Mouse (Mus musculus) layer of hippocampus, postnatal 14 days (tissue): ENCODE data around the gene Tcf7l2. TPM values are rescaled to one million over a fixed set of nuclear protein-coding genes. Genes with fewer than 3 reads are reported as not detected.

Experiments used
- DNase-seq, 2 experiments: peaks; one replicate each; pipeline ENCODE4 v3.0.0; 2021 to 2022; ENCODE audit warnings: low spot score in 2 of 2, mixed read lengths in 1 of 2
- total RNA-seq, 2 experiments: library from RNA; stranded (reverse); gene quantifications; 2 replicates each; pipeline ENCODE4 v1.2.3; 2021

The Tcf7l2 gene
- total RNA-seq, 2 experiments from 2014 or later, result 21.5 to 43.3 TPM

DNA sequence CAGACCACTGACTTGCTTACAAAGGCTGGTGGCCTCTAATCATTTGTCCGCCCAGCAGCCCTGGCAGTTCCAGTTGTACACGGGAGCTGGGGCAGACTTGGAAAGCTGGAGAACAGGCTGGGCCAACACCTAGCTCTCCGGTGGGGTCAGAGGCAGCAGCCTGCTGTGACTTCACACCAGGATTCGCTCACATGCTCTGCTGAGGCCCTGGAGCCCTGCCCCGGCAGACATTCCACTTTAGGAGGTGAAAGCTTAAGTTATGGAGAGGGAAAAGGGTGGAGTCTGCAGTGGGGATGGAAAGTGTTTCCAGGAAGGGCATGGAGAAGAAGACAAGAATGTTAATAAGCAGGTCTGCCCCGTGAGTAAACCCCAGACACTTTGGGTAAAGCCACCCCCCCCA is 19.2 kb upstream of the Tcf7l2 start:
- no peak for DNase-seq

DNA sequence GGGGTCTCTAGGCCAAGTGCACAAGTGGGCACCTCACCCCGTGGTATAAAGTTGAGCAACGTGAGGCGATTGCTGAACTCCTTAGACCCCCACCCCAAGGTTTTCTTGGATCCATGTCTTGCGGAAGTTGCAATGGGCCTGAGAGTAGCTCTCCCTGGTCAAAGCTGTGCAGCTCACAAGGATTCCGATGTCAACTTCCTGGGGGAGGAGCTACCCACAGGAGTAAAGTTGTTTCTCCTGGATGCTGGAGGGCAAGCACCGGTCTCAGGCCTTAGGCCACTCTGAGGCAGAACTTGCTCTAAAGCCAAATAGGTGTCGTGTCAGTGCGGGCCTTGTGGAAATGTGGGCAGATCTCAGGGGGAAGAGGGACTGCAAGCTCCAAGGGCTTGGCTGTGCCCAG is 12.2 kb upstream of the Tcf7l2 start:
- no peak for DNase-seq

DNA sequence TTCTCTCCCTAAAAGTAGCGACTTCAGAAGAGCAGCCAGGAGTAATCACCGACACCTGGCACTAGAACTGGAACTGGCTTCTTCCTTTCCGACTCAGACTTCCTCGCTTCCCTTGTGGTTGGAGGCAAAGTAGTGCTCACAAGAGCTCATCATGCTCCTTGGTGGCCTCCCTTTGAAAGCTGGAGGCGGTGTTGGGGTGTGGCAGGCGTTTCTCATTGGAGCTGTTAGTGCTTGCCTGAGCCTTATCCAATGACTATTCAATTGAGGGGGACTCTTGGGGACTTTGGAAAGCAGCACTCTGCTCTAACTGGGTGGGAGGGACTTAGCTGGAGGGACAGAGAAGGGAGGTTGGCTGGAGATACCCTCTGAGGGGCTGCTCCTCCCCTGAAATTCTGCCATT is 9.1 kb upstream of the Tcf7l2 start:
- DNase-seq, result no peak

DNA sequence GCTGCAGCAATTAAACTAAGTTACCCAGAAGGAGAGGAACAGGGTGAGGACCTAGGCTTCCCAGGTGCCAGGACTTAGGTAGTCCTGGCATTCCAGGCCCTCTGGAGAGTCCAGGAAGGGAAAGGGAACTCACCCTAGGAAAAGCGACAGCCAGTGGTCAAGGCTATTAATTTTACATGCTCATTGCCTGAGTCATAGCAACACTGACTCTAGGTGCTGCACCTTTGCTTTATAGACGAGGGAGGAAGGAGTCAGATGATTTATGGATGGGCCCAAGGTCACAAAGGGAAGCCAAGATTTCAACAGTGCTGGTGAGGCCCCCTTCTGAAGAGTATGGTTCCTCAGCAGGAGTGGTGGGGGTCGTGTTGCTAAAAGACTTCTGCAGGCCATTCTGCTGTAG is 8.6 kb upstream of the Tcf7l2 start:
- no peak for DNase-seq

DNA sequence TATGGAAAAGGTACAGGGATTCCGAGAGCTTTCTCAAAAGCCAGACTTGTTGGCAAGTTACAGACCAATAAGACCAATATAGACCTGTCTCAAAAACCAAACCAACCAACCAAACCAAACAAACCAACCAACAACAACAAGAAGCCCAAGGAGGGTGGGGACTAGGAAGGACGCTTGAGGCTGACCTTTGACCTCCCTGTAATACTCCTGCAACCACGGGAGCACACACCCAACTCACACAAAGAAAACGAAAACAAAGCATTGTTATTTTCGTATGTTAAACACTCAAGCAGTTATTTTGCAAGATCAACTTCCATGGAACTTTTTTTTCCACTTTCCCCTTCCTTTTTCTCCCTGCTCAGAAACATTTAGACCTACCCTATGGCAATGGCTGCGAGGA is 5.6 kb upstream of the Tcf7l2 start:
- DNase-seq, result no peak

DNA sequence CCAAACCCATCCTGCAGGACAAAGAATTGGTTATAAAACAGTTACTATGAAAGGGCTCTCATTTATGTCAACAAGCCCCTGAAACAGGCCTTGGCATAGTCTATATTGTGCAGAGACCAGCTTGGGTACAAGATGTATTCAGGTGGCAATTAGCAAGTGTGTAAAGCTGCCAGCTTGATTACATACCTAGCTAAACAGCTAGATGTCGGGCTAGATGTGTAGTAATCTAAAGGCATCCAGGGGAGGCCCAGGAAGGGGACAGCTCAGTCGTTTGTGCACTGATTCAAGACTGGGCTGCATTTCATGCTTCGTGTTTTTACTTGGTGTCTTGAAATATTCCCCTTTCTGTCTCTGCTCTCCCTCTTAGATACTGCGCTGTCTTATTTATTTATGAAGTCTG is 1.9 kb upstream of the Tcf7l2 start:
- no peak for DNase-seq

DNA sequence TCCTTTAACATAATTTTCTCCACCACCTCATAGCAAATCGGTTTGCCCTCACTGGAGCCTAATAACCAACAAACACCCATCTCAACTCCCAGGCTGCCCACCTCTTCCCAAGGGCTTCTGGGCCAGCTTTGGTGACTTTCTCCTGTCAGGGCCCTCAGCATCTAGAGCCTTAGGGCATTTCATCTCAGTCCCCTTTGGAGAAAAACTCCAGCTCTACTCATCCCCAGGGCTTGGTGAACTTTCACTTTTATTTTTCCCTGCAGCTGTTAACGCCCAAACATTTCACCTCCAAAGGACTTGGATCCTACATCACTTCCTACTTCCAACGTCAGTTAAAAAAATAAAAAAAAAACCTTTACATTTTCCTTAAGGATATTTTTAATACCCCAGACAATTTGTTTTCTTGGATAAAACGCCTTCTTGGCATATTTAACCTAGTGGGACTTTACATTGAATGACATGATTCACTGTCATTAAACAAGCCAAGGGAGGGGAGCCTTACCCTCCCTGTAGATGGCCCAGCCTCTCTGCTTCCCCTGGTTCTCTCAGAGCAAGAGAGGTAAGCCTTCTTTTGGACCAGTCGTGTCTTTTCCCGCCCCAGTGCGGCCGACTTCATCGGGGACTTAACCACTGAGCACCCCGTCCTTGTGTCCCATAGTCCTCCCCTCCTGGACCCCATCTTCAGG is 724 bp upstream of the Tcf7l2 start:
- DNase-seq, result no peak

DNA sequence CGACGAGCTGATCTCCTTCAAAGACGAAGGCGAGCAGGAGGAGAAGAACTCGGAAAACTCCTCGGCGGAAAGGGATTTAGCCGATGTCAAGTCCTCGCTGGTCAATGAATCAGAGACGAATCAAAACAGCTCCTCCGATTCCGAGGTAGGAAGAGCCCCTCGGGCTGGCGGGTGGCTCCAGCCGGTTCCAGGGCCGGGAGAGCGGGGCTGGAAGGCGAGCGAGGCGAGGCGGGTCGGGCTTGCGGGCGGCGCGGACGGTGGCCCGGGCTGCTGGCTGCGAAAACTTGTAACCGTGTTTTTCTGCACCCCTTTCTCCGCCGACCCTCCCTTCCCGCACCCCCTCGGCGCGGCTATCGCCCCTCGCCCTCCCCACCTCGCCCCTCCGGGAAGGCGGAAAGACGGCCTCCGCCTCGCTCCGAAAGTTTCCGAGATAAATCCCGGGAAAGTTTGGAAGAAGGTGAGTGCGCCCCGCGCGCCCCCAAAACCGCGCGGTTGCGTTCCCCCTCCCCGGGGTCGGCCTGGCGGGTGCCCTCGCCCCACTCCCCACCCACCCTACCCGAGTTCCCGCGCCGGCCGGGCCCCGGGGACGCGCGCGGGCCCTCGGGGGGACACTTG is 873 bp downstream of the Tcf7l2 start:
- no peak for DNase-seq

DNA sequence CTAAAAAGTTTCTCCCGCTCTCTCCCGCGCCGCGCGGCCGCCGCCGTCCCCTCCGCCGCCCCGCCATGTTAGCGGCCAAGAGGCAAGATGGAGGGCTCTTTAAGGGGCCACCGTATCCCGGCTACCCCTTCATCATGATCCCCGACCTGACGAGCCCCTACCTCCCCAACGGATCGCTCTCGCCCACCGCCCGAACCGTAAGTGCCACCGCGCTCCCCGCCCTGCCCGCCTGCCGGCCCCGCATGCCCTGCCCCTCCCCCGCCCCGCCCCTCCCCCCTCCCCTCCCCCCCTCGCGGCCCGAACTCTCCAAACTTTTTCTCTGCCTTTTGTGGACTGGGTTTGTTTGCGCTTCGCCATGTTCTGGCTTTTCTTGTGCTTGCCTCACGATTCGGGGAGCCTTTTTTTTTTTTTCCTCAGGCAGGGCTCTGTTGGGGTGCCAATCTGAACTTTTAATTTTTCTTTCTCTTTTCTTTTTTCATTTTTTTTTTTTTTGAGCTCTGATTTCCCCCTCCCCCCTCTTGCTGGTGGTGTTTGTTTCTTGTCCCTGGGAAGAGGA is 1.5 kb downstream of the Tcf7l2 start:
- no peak for DNase-seq

DNA sequence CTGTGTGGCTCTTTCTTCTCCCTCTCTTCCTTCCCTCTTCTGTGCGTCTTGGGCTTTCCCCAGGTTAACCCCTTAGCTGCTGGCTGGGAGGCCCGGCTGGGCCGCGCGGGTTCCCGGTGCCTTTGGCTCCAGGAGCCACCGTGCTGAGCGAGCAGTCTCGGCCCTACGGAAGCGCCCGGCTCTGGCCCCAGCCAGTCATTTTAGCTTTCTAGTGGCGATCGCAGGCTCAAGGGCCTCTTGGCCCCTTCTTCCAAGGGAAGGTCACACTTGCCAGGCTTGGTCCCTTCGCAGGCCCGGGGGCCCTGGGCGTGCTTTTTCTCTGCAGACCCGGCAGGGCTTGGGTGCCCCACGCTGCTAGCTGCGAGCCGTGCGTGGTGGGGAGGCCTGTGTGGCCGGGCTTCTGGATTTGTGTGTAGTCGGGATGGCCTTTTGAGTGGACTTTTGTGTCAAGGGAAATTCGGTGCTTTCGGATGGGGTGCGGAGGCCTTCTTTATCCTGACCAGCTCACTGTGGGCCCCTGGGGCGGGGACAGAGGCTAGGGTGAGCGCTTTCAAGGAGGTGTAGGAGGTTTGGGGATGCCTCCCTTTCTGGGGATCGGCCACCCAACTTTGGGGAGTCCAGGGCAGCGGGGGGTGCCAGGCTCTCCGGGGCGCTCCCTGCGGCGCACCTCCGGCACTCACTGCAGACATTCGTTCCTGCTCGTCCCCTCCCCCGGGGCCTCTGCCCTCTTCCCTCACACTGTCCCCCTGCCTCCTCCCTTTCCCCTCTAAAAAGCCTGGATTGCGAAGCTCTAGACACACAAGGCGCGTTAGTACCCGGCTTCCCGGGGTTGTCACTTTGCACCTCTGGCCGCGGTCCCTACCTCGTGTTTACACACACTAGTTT is 2.2 kb downstream of the Tcf7l2 start:
- peak; percentile 58 to 65 for DNase-seq

DNA sequence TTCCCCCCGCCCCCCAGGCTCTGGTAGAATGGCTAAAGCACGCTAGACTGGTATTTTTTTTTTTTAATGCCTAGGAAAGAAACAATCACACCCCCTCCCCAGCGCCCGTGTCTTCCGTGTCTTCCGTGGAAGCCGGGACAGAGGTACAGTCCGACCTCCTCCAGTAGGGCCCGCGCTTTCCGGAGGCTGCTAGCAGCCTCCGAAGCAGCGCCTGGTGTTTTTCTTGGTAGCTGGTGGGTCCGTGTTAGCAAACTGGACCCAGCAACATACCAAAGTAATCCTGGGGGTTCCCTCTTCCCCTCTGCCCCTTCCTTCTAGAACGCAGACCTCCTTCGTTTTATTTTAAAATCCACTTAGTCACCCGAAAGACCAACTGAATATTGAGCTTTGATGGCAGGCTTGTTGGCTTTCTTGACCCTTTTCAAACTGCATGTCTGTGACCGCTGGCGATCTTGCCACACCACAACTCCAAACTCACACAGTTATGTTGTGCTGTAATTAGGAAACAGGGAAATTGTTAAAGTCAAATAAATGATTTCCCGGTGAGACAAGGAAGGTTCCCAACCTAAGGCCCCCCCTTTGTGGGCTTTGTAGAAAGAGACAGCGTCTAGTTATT is 3.1 kb downstream of the Tcf7l2 start:
- no peak for DNase-seq

DNA sequence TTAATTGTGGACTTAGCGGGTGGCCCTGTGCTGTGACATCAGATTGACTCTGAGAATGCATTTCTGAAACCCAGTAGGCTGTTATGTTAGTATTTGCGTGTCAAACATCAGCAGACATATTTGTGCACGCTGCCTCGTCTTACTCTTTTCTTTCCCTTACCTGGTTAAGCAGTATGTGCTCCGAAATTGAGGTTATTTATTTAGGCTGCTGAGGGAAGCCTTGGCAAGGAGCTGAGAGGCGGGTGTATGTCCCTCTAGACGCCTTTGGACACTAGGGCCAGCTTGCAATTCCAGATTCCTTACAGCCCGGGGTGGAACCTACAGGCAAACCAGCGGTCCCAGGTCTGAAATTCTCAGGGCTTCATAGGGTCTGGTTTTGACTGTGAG is 3.6 kb downstream of the Tcf7l2 start:
- no peak for DNase-seq

DNA sequence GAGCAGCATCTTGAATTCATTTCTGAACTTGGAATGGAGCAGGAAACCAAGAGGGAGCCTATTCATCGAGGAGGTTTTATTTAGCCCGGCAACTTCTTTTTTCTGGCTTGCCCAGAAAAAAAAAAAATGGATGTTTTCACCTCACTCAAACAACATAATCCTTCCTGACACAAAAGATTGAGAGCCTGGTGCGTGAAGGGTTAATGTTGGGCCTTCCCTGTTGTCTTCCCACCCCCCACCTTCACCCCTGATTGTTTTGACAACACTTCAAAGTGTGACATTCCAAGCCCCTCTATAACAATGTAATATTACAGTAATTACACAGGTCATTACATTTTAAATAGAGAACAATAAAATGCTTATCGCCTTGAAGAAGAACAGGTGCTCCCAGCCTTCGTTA is 4.6 kb downstream of the Tcf7l2 start:
- no peak for DNase-seq

DNA sequence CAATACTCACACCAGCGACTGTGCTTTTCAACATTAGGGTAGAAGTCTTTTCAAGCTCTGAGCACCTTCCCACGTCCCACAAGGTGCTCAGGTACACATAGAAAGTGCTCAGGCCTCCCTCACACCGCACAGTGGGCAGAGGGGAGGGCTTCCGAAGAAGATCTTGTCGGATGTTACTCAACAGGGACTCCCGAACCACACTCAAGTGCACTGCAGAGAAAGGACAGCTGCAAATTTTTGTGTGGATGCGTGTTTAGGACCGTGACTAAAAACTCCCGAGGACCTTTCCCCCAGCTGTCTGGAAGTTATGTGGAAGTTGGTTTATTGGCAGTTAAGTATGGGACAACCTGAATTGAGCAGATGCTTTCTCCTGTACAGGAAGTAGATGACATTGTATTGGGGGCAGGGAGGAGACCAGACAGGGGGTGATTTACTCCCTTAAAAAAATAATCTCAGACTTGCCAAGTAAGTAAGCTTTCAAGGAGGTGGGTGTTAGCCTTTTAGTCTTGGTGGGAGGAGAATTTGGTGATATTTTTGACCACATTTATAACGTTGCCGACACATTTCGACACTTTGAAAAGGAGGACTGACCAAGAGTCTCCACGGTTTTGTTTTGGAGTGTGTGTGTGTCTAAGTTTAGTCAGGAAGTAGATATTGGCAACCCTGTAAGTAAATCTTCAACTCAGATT is 5.8 kb downstream of the Tcf7l2 start:
- no peak for DNase-seq

DNA sequence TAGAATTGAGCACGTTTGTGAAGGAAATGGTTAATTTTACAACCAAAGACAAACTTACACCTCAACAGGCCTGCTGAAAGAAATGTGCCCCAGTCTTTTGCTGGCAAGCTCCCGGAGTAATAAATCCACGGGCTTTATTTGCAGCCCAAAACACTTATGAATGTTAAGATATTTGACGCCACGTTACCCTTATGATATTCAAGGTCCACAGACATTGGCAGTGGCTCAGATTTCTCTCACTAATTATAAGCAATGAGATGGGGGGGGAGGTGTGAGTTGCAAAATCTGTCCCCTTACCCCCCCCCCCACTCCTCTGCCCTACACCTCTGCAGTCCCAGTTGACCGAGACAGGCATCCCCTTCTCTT is 6.3 kb downstream of the Tcf7l2 start:
- DNase-seq, result no peak

DNA sequence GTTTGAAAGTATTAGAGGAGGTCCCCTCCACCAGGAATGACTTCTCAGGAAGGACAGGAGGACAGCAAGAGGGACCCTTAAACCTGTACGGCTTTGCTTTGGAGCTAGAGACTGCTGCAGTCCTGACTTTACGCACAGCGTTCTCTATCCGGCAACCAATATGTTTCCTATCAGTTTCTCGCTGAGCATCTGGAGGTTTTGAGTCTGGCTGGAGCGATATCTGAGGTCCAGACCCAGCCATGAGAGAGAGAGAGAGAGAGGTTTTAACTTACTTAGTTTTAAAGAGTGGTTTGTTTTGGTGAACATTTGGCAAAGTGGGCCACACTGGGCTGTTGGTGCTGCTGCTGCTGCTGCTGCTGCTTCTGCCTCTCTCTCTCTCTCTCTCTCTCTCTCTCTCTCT is 7.2 kb downstream of the Tcf7l2 start:
- no peak for DNase-seq

DNA sequence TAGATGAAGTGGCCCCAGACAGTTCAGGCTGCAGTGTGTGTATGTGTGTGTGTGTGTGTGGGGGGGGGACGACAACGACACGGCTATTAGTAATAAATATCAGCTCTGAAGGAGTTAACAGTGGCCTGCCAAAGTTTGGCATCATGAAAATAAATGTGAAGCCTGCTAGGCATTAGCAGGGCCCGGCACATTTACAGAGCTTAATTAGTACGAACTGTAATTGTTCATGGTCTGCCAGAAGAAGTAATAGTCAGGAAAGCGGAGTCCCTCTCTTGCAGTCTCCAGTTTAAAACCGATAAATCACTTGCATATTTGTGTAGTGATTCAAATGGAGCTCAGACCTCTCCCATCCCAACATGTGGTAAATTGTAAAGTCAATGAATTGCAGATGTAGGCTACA is 7.9 kb downstream of the Tcf7l2 start:
- no peak for DNase-seq

DNA sequence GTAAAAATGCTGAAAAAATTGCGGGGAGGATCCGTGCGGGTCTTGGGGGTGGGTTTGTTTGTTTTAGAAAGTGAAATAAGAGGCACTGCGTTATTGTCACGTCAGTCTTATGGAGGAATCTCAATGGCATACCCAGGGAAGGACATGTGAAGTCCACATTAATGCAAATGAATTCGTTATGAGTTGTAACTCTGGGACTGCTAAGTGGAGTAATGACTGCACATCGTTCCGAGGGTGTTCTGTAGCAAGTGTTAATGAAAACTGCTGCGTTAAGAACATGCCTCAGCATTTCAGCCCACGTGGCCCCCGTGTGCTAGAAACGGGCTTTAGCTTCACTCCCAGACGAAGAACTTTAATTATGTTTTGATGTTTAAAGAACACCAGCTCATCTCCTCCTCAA is 8.4 kb downstream of the Tcf7l2 start:
- DNase-seq, result no peak

DNA sequence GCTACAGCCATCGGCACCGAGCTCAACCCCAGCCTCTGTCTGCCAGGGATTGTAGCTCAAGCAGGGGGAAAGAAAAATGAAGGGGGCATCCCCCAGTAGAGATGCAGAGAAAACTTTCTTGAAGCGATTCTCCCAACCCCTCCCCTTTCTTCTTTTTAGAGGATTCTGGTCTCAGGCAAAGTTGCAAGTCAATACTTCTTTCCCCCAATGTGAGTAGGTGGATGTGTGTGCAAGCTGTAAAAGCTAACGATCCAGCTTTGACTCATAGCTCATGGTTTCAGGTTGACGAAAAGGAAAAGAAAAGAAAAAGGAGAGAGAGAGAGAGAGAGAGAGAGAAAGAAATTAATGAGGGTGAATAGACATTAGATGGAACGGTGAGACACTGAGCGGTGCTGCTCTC is 8.8 kb downstream of the Tcf7l2 start:
- DNase-seq, result no peak

DNA sequence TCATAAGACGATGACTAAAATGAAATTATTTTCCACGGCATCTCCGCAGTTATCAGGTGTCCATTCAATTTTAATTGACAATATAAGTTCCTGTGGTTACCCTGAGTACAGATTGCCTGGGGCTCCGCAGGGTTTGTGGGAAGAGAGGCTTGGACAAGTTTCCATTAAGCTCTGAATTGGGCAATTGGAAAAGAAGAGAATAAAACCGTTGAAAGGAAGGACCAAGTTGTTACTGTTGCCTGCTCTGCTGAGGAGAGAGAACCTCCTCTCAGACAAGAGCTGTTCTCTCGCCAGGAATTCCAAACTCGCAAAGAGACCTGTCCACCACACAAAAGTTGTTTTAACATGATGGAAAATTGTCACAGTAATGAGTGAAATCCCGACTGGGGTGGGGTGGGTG is 11.2 kb downstream of the Tcf7l2 start:
- no peak for DNase-seq

DNA sequence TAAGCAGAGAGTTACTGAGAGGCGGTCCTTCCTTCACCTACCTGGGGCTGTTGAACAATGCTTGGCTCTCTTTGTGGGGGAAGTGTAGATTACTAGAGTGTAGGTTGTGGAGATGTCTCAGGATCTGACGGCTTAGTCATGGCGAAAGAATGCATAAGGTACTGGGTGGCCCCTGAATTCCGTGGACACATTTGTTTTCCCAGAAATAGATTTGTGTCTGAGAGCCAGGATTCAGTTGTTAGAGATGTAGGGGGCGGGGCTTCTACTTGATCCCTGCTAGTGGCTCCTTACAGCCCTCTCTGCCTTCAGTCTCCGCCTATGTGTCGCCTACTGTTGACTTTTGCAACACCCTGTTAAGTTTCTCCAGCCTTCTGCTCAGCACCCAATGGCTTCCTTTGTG is 12.7 kb downstream of the Tcf7l2 start:
- DNase-seq, result no peak
